ENCODE assay signal across 7 mouse cellular contexts in genomic region chr6:91173221-91173880, GRCm38 (mm10). TPM values are rescaled to one million over a fixed set of nuclear protein-coding genes. Genes with fewer than 3 reads are reported as not detected.
DNase-seq lines count a peak whose midpoint lies in the region; ATAC-seq and TF ChIP-seq lines count a peak whose summit lies in the region.

No protein-coding gene starts in this region.

- 42% methylated on average over 7 of the region's 7 CpGs for WGBS in heart, embryonic 15.5 days
- WGBS in lung, postnatal 0 days, result 42% methylated on average over 7 of the region's 7 CpGs

- no peak for TF ChIP-seq POLR2A in embryonic fibroblast, embryonic 13.5 days (IDR thresholded peaks at IDR 0.05; ENCODE audit: low read depth, low read length)

- ATAC-seq in heart, embryonic 15.5 days (replicated peaks; ENCODE audit: insufficient number of reproducible peaks, insufficient read depth, low FRiP score, low read depth), result peak; percentile 19; the same call in 1 of the 2 replicates
- ATAC-seq in lung, postnatal 0 days, result peak; percentile 70

- H3K27ac ChIP-seq in ES-E14 (ENCODE audit: insufficient read depth, low read depth, low read length, poor library complexity, severe bottlenecking), result no peak overlapping the region
- H3K27ac ChIP-seq in embryonic fibroblast, embryonic 13.5 days (ENCODE audit: insufficient read depth, low read length), result no peak overlapping the region
- no peak overlapping the region for H3K27ac ChIP-seq in heart, embryonic 15.5 days
- no peak overlapping the region for H3K27ac ChIP-seq in lung, postnatal 0 days (ENCODE audit: low read length)

- H3K4me3 ChIP-seq in ES-E14 (ENCODE audit: insufficient read depth in 1 of 2, low read depth in 1 of 2, low read length in 2 of 2, poor library complexity in 1 of 2, severe bottlenecking in 1 of 2), result no peak overlapping the region
- no peak overlapping the region for H3K4me3 ChIP-seq in embryonic fibroblast, embryonic 13.5 days (ENCODE audit: insufficient read depth, low read length)
- H3K4me3 ChIP-seq in heart, embryonic 15.5 days, result no peak overlapping the region
- H3K4me3 ChIP-seq in lung, postnatal 0 days (ENCODE audit: low read depth, low read length), result no peak overlapping the region

- H3K36me3 ChIP-seq in ES-E14 (ENCODE audit: control insufficient read depth, insufficient read depth, low read length, poor library complexity, severe bottlenecking), result no peaks in the 10 kb centered on the region; the same call in 1 of the 2 replicates
- H3K36me3 ChIP-seq in heart, embryonic 15.5 days, result 0 out of 2 replicates have a peak, but pooled peaks cover 3% of the 10 kb centered on the region
- 0 out of 2 replicates have a peak, but pooled peaks cover 4% of the 10 kb centered on the region for H3K36me3 ChIP-seq in lung, postnatal 0 days (ENCODE audit: insufficient read depth, low read length)

- no peak for DNase-seq in ES-E14 (ENCODE audit: low read depth, low spot score)
- peak; percentile 79 for DNase-seq in adrenal gland, postnatal 10 days
- DNase-seq in kidney, postnatal 14 days, result peak; percentile 57
- DNase-seq in lung, postnatal 0 days (ENCODE audit: low spot score), result peak; percentile 68
- peak; percentile 71 to 72 for DNase-seq in right cerebral cortex, adult 2 months (ENCODE audit: low spot score in 2 of 2)

- no peaks in the 10 kb centered on the region for H3K27me3 ChIP-seq in heart, embryonic 15.5 days
- no peaks in the 10 kb centered on the region for H3K27me3 ChIP-seq in lung, postnatal 0 days (replicated peaks; ENCODE audit: insufficient read depth, low read length)

- no peak for TF ChIP-seq EP300 in lung, postnatal 0 days (IDR thresholded peaks at IDR 0.05)

- no peak overlapping the region for H3K4me2 ChIP-seq in heart, embryonic 15.5 days
- no peak overlapping the region for H3K4me2 ChIP-seq in lung, postnatal 0 days (replicated peaks; ENCODE audit: low read depth, low read length)

- peak; percentile 42; the same call in 1 of the 2 replicates for TF ChIP-seq CTCF in embryonic fibroblast, embryonic 13.5 days (IDR thresholded peaks at IDR 0.05; ENCODE audit: borderline replicate concordance, insufficient read depth, low read length)
- TF ChIP-seq CTCF in lung, postnatal 0 days (IDR thresholded peaks at IDR 0.05), result peak; percentile 77

- H3K9ac ChIP-seq in ES-E14 (ENCODE audit: insufficient read depth, low read depth, low read length, poor library complexity, severe bottlenecking), result no peak overlapping the region
- no peak overlapping the region for H3K9ac ChIP-seq in heart, embryonic 15.5 days
- H3K9ac ChIP-seq in lung, postnatal 0 days (replicated peaks; ENCODE audit: low read depth), result no peak overlapping the region

- in situ Hi-C loops in ES-E14 (cut with MboI; ENCODE audit: low sequenced_read_pairs in 2 of 2, unreplicated experiment in 2 of 2), result loop anchor here (10.0 to 25.0 kb wide), 2 partner anchors 89 to 241 kb away; partner anchors contain the start of gene Wnt7a (in 1 of the 2)

- H3K4me1 ChIP-seq in ES-E14 (ENCODE audit: control insufficient read depth in 2 of 2, insufficient read depth in 2 of 2, low read length in 2 of 2, poor library complexity in 1 of 2), result no peaks in the 10 kb centered on the region
- no peaks in the 10 kb centered on the region for H3K4me1 ChIP-seq in embryonic fibroblast, embryonic 13.5 days (ENCODE audit: control insufficient read depth, insufficient read depth, low read length)
- peaks cover 6% of the 10 kb centered on the region for H3K4me1 ChIP-seq in heart, embryonic 15.5 days (replicated peaks)
- no peaks in the 10 kb centered on the region for H3K4me1 ChIP-seq in lung, postnatal 0 days (ENCODE audit: insufficient read depth, low read depth, low read length)

- H3K9me3 ChIP-seq in ES-E14 (ENCODE audit: control insufficient read depth, insufficient read depth, low read depth, low read length), result no peaks in the 10 kb centered on the region
- no peaks in the 10 kb centered on the region for H3K9me3 ChIP-seq in heart, embryonic 15.5 days (replicated peaks)
- H3K9me3 ChIP-seq in lung, postnatal 0 days (ENCODE audit: low read length), result no peaks in the 10 kb centered on the region

TF ChIP-seq in ES-E14, 5 proteins besides CTCF, POLR2A, EP300 and RAD21:
- TF ChIP-seq MAFK (IDR thresholded peaks at IDR 0.05; ENCODE audit: insufficient read depth, low read depth, low read length), result no peak
- TF ChIP-seq HCFC1 (IDR thresholded peaks at IDR 0.05; ENCODE audit: borderline replicate concordance, insufficient read depth, low read length), result no peak
- no peak for TF ChIP-seq CHD2 (IDR thresholded peaks at IDR 0.05; ENCODE audit: low read depth, low read length)
- TF ChIP-seq ZNF384 (IDR thresholded peaks at IDR 0.05; ENCODE audit: low read depth, low read length), result no peak
- peak; percentile 26; the same call in 1 of the 2 replicates for TF ChIP-seq ZC3H11A (IDR thresholded peaks at IDR 0.05; ENCODE audit: borderline replicate concordance, low read depth, low read length)

RNA-seq across cellular contexts. Expression of gene Hdac11, which starts 16.9 kb away (rescaled TPM):
- 2.6 and 5.8 TPM in 2 replicates for total RNA-seq in ES-E14 (2012; rRNA removed)
- 10 to 100 TPM in 1 of 2 experiments, 1 to 10 TPM in 1; 9.7 to 12.3 TPM for total RNA-seq in adrenal gland, postnatal 10 days (2021)
- 5.4 TPM in 2 replicates for polyA plus RNA-seq in embryonic fibroblast, embryonic 13.5 days (2011; ENCODE audit: insufficient read length, low read depth, missing spikeins)
- 8.7 and 10.4 TPM in 2 replicates for polyA plus RNA-seq in heart, embryonic 15.5 days (2015; fragmentation: Nextera tagmentation; extraction: Ambion mirVana)
- 3.8 and 3.9 TPM in 2 replicates for polyA plus RNA-seq in lung, postnatal 0 days (2015; fragmentation: Nextera tagmentation; extraction: Ambion mirVana)

RNA-seq across cellular contexts. Expression of gene Fbln2, which starts 38.9 kb away (rescaled TPM):
- 9.0 and 24.7 TPM in 2 replicates for total RNA-seq in ES-E14 (2012; rRNA removed)
- total RNA-seq in adrenal gland, postnatal 10 days (2021), result 10 to 100 TPM; 59.6 to 62.1 TPM
- 1,102 and 1,873 TPM in 2 replicates for polyA plus RNA-seq in embryonic fibroblast, embryonic 13.5 days (2011; ENCODE audit: insufficient read length, low read depth, missing spikeins)
- polyA plus RNA-seq in heart, embryonic 15.5 days (2015; fragmentation: Nextera tagmentation; extraction: Ambion mirVana), result 156 and 255 TPM in 2 replicates
- polyA plus RNA-seq in lung, postnatal 0 days (2015; fragmentation: Nextera tagmentation; extraction: Ambion mirVana), result 63.0 and 63.8 TPM in 2 replicates

RNA-seq across cellular contexts. Expression of gene Nup210, which starts 56.7 kb away (rescaled TPM):
- total RNA-seq in ES-E14 (2012; rRNA removed), result 65.9 and 103 TPM in 2 replicates
- 10 to 100 TPM; 10.1 to 18.0 TPM for total RNA-seq in adrenal gland, postnatal 10 days (2021)
- 1.3 TPM in 1 of 2 replicates, not detected in the other for polyA plus RNA-seq in embryonic fibroblast, embryonic 13.5 days (2011; ENCODE audit: insufficient read length, low read depth, missing spikeins)
- 6.2 and 12.0 TPM in 2 replicates for polyA plus RNA-seq in heart, embryonic 15.5 days (2015; fragmentation: Nextera tagmentation; extraction: Ambion mirVana)
- polyA plus RNA-seq in lung, postnatal 0 days (2015; fragmentation: Nextera tagmentation; extraction: Ambion mirVana), result 5.8 and 7.0 TPM in 2 replicates
